Mouse (Mus musculus) small intestine, adult 2 months (tissue): ENCODE results near the gene Cdh22. TPM values are rescaled to one million over a fixed set of nuclear protein-coding genes. Genes with fewer than 3 reads are reported as not detected.

Experiments used
- H3K27ac ChIP-seq: fragments of 200-500 bp; 2 replicates; pipeline ENCODE4 v1.5.1; 2012; ENCODE audit warnings: low read depth, low read length, control low read depth, inconsistent platforms; ENCODE audit not compliant: insufficient read depth
- H3K27me3 ChIP-seq: fragments of 200-500 bp; 2 replicates; pipeline ENCODE4 v1.6.1; 2012; ENCODE audit warnings: mild to moderate bottlenecking, moderate library complexity, low read length, inconsistent platforms; ENCODE audit not compliant: control insufficient read depth, insufficient read depth
- H3K36me3 ChIP-seq: fragments of 200-500 bp; 2 replicates; pipeline ENCODE4 v1.6.1; 2012; ENCODE audit warnings: mild to moderate bottlenecking, low read length, control low read depth, inconsistent platforms; ENCODE audit not compliant: control insufficient read depth, insufficient read depth
- H3K4me1 ChIP-seq: fragments of 200-500 bp; 2 replicates; pipeline ENCODE4 v1.6.1; 2012; ENCODE audit warnings: low read length, inconsistent platforms, mixed read lengths; ENCODE audit not compliant: control insufficient read depth, insufficient read depth, insufficient read length
- H3K4me3 ChIP-seq: fragments of 200-500 bp; 2 replicates; pipeline ENCODE4 v1.5.1; 2012; ENCODE audit warnings: low read depth, mild to moderate bottlenecking, control low read depth, inconsistent platforms, low read length, moderate library complexity
- CTCF ChIP-seq: fragments of 200-500 bp; IDR thresholded peaks from 2 replicates; pipeline ENCODE4 v1.5.1; 2012; ENCODE audit warnings: low read depth, mild to moderate bottlenecking, control low read depth, inconsistent platforms, low read length, moderate library complexity, mixed read lengths; ENCODE audit not compliant: insufficient replicate concordance, insufficient read length; ENCODE audit errors: extremely low read depth
- POLR2A ChIP-seq: fragments of 200-500 bp; IDR thresholded peaks from 2 replicates; pipeline ENCODE4 v1.6.1; 2012; ENCODE audit warnings: low read depth, mild to moderate bottlenecking, control low read depth, inconsistent platforms, low read length, moderate library complexity
- WGBS: fragments of 180-500 bp; shearing (Covaris S2); methylation state at CpG from one replicate; pipeline ENCODE4 v1.1.7; 2018; 5-methylcytosine and 5-hydroxymethylcytosine counted together
- polyA plus RNA-seq: library from polyadenylated mRNA; depleted of rRNA; stranded (reverse); fragments of >200 nt; gene quantifications from 2 replicates; pipeline ENCODE4 v1.2.3, GENCODE M21; 2012

Cdh22 gene
- polyA plus RNA-seq, 1 experiment, result 0.42 TPM

GRCm38 (mm10) chr2:165275124-165275640 is 40.5 kb upstream of the Cdh22 start:
- Histone ChIP-seq H3K27ac (no peak overlapping the region), H3K4me3 (no peak overlapping the region), H3K27me3 (no peaks in the 10 kb centered on the region), H3K36me3 (peaks cover 30% of the 10 kb centered on the region), H3K4me1 (no peaks in the 10 kb centered on the region)
- TF ChIP-seq CTCF (no peak), POLR2A (no peak)
- WGBS, result 59% methylated on average over 8 of the region's 8 CpGs

- TF ChIP-seq POLR2A, result no peak
- no peak for TF ChIP-seq CTCF
- Histone ChIP-seq H3K4me3 (no peak overlapping the region), H3K27me3 (no peaks in the 10 kb centered on the region), H3K36me3 (peaks cover 18% of the 10 kb centered on the region), H3K27ac (no peak overlapping the region), H3K4me1 (no peaks in the 10 kb centered on the region)
- 37% methylated on average over 4 of the region's 4 CpGs for WGBS
Measured at GRCm38 (mm10) chr2:165273589-165273988, 38.9 kb upstream of the Cdh22 start.

GRCm38 (mm10) chr2:165271326-165271725 is 36.7 kb upstream of the Cdh22 start:
- H3K27ac ChIP-seq, result no peak overlapping the region
- WGBS, result 25% methylated on average over 8 of the region's 8 CpGs
- TF ChIP-seq CTCF (no peak), POLR2A (no peak)
- H3K4me1 ChIP-seq, result no peaks in the 10 kb centered on the region
- H3K4me3 ChIP-seq, result no peak overlapping the region
- H3K27me3 ChIP-seq, result peaks cover 4% of the 10 kb centered on the region; the same call in 1 of the 2 replicates
- no peaks in the 10 kb centered on the region for H3K36me3 ChIP-seq

- no peak overlapping the region for H3K27ac ChIP-seq
Measured at GRCm38 (mm10) chr2:165270858-165271257, 36.2 kb upstream of the Cdh22 start.

GRCm38 (mm10) chr2:165266739-165267138 is 32.1 kb upstream of the Cdh22 start:
- peaks cover 4% of the 10 kb centered on the region; the same call in 1 of the 2 replicates for H3K27me3 ChIP-seq
- H3K4me1 ChIP-seq, result no peaks in the 10 kb centered on the region
- TF ChIP-seq POLR2A (no peak), CTCF (no peak)
- no peak overlapping the region for H3K4me3 ChIP-seq
- no peak overlapping the region for H3K27ac ChIP-seq
- 23% methylated on average over 12 of the region's 12 CpGs for WGBS
- H3K36me3 ChIP-seq, result no peaks in the 10 kb centered on the region

More at GRCm38 (mm10) chr2:165270858-165271257, 36.2 kb upstream of the Cdh22 start:
- peaks cover 4% of the 10 kb centered on the region; the same call in 1 of the 2 replicates for H3K27me3 ChIP-seq
- TF ChIP-seq POLR2A, result no peak
- no peak for TF ChIP-seq CTCF
- WGBS, result 45% methylated on average over 7 of the region's 7 CpGs
- no peaks in the 10 kb centered on the region for H3K4me1 ChIP-seq
- no peaks in the 10 kb centered on the region for H3K36me3 ChIP-seq
- H3K4me3 ChIP-seq, result no peak overlapping the region

GRCm38 (mm10) chr2:165263861-165264260 is 29.2 kb upstream of the Cdh22 start:
- no peak for TF ChIP-seq CTCF
- no peak for TF ChIP-seq POLR2A
- H3K36me3 ChIP-seq, result no peaks in the 10 kb centered on the region
- peaks cover 4% of the 10 kb centered on the region; the same call in 1 of the 2 replicates for H3K27me3 ChIP-seq
- H3K4me3 ChIP-seq, result no peak overlapping the region
- no peak overlapping the region for H3K27ac ChIP-seq
- 58% methylated on average over 7 of the region's 7 CpGs for WGBS
- H3K4me1 ChIP-seq, result no peaks in the 10 kb centered on the region

- no peaks in the 10 kb centered on the region for H3K36me3 ChIP-seq
- H3K27me3 ChIP-seq, result peaks cover 4% of the 10 kb centered on the region; the same call in 1 of the 2 replicates
- no peak overlapping the region for H3K4me3 ChIP-seq
- H3K4me1 ChIP-seq, result no peaks in the 10 kb centered on the region
- WGBS, result 54% methylated on average over 18 of the region's 18 CpGs
- TF ChIP-seq CTCF (no peak), POLR2A (no peak)
- no peak overlapping the region for H3K27ac ChIP-seq
Measured at GRCm38 (mm10) chr2:165262274-165262990, 27.8 kb upstream of the Cdh22 start.
